Mouse (Mus musculus) lung, postnatal 0 days (tissue): ENCODE data around the gene Hhipl2. TPM values are rescaled to one million over a fixed set of nuclear protein-coding genes. Genes with fewer than 3 reads are reported as not detected.
"Not testable (repeated sequence)": the region's sequence is repeated elsewhere in the genome, so short reads cannot be mapped to it uniquely, and the experiment has no call there.

Source experiments
- ATAC-seq: fragments of 200-750 bp; cut with Nextera tagmentation; 2 replicates; pipeline ENCODE4 v1.8.0; 2017; ENCODE audit warnings: moderate library complexity
- DNase-seq: peaks from one replicate; pipeline ENCODE4 v3.0.0-alpha.2; 2016; ENCODE audit warnings: low spot score
- H3K27ac ChIP-seq: fragments of 300-500 bp; sonication (generic); 2 replicates; pipeline ENCODE4 v1.5.1; 2014; ENCODE audit warnings: antibody characterized with exemption, mild to moderate bottlenecking, low read length, mixed read lengths
- H3K27me3 ChIP-seq: fragments of 300-500 bp; sonication (generic); replicated peaks from 2 replicates; pipeline ENCODE4 v1.6.1; 2014; ENCODE audit warnings: low read length, mixed read lengths; ENCODE audit not compliant: insufficient read depth
- H3K36me3 ChIP-seq: fragments of 300-500 bp; sonication (generic); 2 replicates; pipeline ENCODE4 v1.6.1; 2014; ENCODE audit warnings: low read length, mixed read lengths; ENCODE audit not compliant: insufficient read depth
- H3K4me1 ChIP-seq: fragments of 300-500 bp; sonication (generic); 2 replicates; pipeline ENCODE4 v1.6.1; 2014; ENCODE audit warnings: antibody characterized with exemption, low read depth, low read length, mixed read lengths; ENCODE audit not compliant: insufficient read depth
- H3K4me2 ChIP-seq: fragments of 300-500 bp; sonication (generic); replicated peaks from 2 replicates; pipeline ENCODE4 v1.6.1; 2014; ENCODE audit warnings: low read depth, mild to moderate bottlenecking, low read length, moderate library complexity, mixed read lengths
- H3K4me3 ChIP-seq: fragments of 300-500 bp; sonication (generic); 2 replicates; pipeline ENCODE4 v1.5.1; 2014; ENCODE audit warnings: low read depth, low read length
- H3K9ac ChIP-seq: fragments of 300-500 bp; sonication (generic); replicated peaks from 2 replicates; pipeline ENCODE4 v1.6.1; 2014; ENCODE audit warnings: low read depth, mild to moderate bottlenecking
- H3K9me3 ChIP-seq: fragments of 300-500 bp; sonication (generic); 2 replicates; pipeline ENCODE4 v1.6.1; 2016; ENCODE audit warnings: low read length, mixed read lengths
- CTCF ChIP-seq: IDR thresholded peaks from 2 replicates; pipeline ENCODE4 v1.5.1; 2016; ENCODE audit warnings: antibody characterized with exemption, mild to moderate bottlenecking
- EP300 ChIP-seq: IDR thresholded peaks from 2 replicates; pipeline ENCODE4 v1.6.1; 2016; ENCODE audit warnings: antibody characterized with exemption, mild to moderate bottlenecking, control low read depth
- WGBS: fragments of 180-500 bp; shearing (Covaris S2); extraction: QIAGEN DNeasy Blood & Tissue Kit; methylation state at CpG from one replicate; pipeline ENCODE4 v1.1.7; 2014; 5-methylcytosine and 5-hydroxymethylcytosine counted together
- polyA plus RNA-seq: library from polyadenylated mRNA; unstranded; fragments of >200 nt; fragmentation: Nextera tagmentation; extraction: Ambion mirVana; gene quantifications from 2 replicates; pipeline ENCODE4 v1.2.1, GENCODE M21; 2015

Gene Hhipl2
- polyA plus RNA-seq, 1 experiment from 2014 or later, result 0.06 TPM

- TF ChIP-seq CTCF (no peak), EP300 (no peak)
- H3K4me2 ChIP-seq, result no peak overlapping the region
- H3K27me3 ChIP-seq, result no peaks in the 10 kb centered on the region; the same call in 1 of the 2 replicates
- DNase-seq (no peak), ATAC-seq (no peak)
- no peak overlapping the region for H3K4me3 ChIP-seq
- no peak overlapping the region for H3K27ac ChIP-seq
- no peaks in the 10 kb centered on the region for H3K4me1 ChIP-seq
- H3K9ac ChIP-seq, result no peak overlapping the region
- 74% methylated on average over 5 of the region's 5 CpGs for WGBS
- no peaks in the 10 kb centered on the region for H3K36me3 ChIP-seq
- no peaks in the 10 kb centered on the region for H3K9me3 ChIP-seq
These were observed 36.2 kb upstream of the Hhipl2 start for GRCm38 (mm10) chr1:183381816-183382215.

- H3K9ac ChIP-seq, result no peak overlapping the region
- H3K9me3 ChIP-seq, result no peaks in the 10 kb centered on the region
- no peak for TF ChIP-seq EP300
- TF ChIP-seq CTCF, result no peak
- H3K4me3 ChIP-seq, result no peak overlapping the region
- H3K36me3 ChIP-seq, result no peaks in the 10 kb centered on the region
- no peak overlapping the region for H3K4me2 ChIP-seq
- ATAC-seq, result no peak
- 76% methylated on average over 2 of the region's 2 CpGs for WGBS
- no peak overlapping the region for H3K27ac ChIP-seq
- no peak for DNase-seq
- no peaks in the 10 kb centered on the region; the same call in 1 of the 2 replicates for H3K27me3 ChIP-seq
- no peaks in the 10 kb centered on the region for H3K4me1 ChIP-seq
These were observed 35.4 kb upstream of the Hhipl2 start for GRCm38 (mm10) chr1:183382621-183383020.

- H3K4me3 ChIP-seq, ATAC-seq, H3K4me1 ChIP-seq, H3K27me3 ChIP-seq, H3K9ac ChIP-seq, H3K36me3 ChIP-seq, H3K9me3 ChIP-seq, H3K27ac ChIP-seq, DNase-seq, H3K4me2 ChIP-seq: not testable (repeated sequence)
- WGBS, result 98% methylated on average over 3 of the region's 3 CpGs
These were observed 30.6 kb upstream of the Hhipl2 start for GRCm38 (mm10) chr1:183387421-183387820.

DNA sequence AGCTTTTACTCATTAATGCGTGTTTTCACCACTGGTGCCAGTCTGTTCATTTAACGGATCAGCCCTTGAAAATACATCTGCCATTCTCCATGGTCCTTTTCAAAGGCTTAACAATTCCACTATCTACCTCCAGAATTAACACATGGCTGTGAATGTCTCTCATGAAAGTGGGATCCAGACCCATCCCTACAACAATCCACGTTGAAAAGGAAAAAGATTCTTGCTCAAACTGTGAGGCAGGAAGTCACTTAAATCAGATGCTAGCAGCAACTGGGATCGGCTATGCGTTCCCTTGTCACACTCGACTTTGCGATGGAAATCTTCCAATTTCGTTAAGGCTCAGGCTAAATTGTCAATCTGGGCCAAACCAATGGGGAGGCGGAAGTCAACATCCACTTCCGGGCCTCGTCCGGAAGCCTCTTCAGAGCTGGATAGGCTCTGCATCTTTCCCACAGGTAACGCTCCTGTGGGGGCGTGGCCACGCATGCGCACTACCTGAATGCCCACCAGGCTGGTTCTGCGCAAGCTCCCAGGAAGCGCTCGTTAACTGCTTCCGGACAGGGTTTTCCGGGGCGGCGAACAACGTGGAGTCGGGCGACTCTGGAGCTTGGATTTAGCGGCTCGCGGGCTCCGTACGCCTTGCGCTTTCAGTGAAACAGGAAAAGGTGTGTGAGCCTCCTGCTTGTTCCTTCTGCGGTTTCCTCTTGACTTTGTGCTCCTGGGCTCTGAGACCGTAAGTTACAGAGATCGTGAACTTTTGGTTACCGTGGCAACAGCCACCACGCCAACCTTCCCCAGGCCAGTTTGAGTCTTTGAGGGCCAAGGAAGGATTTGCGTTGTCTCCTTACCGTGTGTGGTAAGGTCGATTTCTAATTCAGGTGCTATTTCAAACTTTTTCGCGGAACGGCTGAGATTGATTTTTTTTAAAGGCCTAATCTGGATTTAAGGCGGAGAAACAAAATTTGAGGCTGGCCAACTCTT is 29.3 kb upstream of the Hhipl2 start, which contains the start of gene Taf1a:
TSS of gene Taf1a (plus strand) at position 556 of the 981 bp plus-strand sequence.
- Histone ChIP-seq H3K36me3 (no peaks in the 10 kb centered on the region), H3K27me3 (no peaks in the 10 kb centered on the region; the same call in 1 of the 2 replicates), H3K27ac (peak within 1 kb of the TSS; percentile 20; the same call in 1 of the 2 replicates), H3K4me2 (peak within 1 kb of the TSS; percentile 68), H3K9me3 (no peaks in the 10 kb centered on the region), H3K9ac (peak within 1 kb of the TSS; percentile 51), H3K4me1 (0 out of 2 replicates have a peak, but pooled peaks cover 3% of the 10 kb centered on the region), H3K4me3 (peak within 1 kb of the TSS; percentile 69)
- TF ChIP-seq EP300 (no peak; the same call in 1 of the 2 replicates), CTCF (0 out of 2 replicates have a peak, but pooled peaks have one; percentile 5)
- 5% methylated on average over 44 of the region's 44 CpGs for WGBS
- ATAC-seq (peak; percentile 99), DNase-seq (peak; percentile 96)

GRCm38 (mm10) chr1:183403396-183403795 is 14.6 kb upstream of the Hhipl2 start:
- 89% methylated on average over 3 of the region's 3 CpGs for WGBS
- no peak for DNase-seq

DNA sequence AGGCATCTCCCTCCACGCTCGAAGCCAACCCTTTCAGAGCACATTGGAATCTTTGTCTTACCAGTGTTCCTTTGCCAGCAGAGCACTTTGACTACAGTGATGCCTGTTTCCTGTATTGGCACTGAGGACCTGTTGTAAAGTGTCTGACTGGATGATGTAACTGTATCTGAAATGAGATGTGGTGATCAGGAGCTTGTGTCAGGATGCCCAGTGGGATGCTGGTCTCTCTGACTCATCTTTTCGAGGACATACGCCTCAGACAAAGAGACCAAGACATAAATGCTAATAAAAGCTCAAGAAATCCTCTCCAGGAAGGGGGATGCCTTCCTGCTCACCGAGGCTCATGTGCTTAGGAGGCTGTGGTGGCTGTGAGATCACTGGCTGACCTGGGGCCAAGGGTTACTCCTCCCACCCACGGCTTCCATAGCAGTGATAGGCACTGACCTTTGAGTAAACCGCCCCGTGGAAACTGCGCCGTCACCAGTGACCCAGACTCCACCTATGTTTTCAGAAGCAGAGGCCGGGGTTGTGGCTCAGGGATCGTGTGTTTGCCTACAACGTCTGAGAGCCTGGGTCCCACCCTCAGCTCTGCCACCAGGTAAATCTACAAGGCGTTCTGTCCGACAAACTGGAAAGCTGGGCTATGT is 3.8 kb upstream of the Hhipl2 start:
- no peaks in the 10 kb centered on the region for H3K9me3 ChIP-seq
- WGBS, result 87% methylated on average over 15 of the region's 15 CpGs
- H3K36me3 ChIP-seq, result peaks cover 3% of the 10 kb centered on the region; the same call in 1 of the 2 replicates
- ATAC-seq (no peak), DNase-seq (no peak)
- H3K4me3 ChIP-seq, result no peak overlapping the region
- H3K9ac ChIP-seq, result no peak overlapping the region
- H3K27ac ChIP-seq, result no peak overlapping the region
- no peak for TF ChIP-seq EP300
- no peak for TF ChIP-seq CTCF
- no peaks in the 10 kb centered on the region for H3K27me3 ChIP-seq
- no peaks in the 10 kb centered on the region for H3K4me1 ChIP-seq
- H3K4me2 ChIP-seq, result no peak overlapping the region

More at GRCm38 (mm10) chr1:183403396-183403795, 14.6 kb upstream of the Hhipl2 start:
- Histone ChIP-seq H3K4me2 (no peak overlapping the region), H3K4me1 (no peaks in the 10 kb centered on the region), H3K36me3 (peaks cover 29% of the 10 kb centered on the region), H3K9ac (no peak overlapping the region), H3K27me3 (no peaks in the 10 kb centered on the region), H3K27ac (no peak overlapping the region), H3K9me3 (no peaks in the 10 kb centered on the region), H3K4me3 (no peak overlapping the region)
- ATAC-seq, result no peak
- no peak for TF ChIP-seq CTCF
- no peak for TF ChIP-seq EP300
